Mouse (Mus musculus) kidney, adult 2 months (tissue): Measurements from ENCODE around the gene Mccc1.

Experiments
- CTCF ChIP-seq: fragments of 200-500 bp; conservative IDR thresholded peaks from 2 replicates; pipeline ENCODE4 v1.5.1; 2011; ENCODE audit warnings: low read depth, mild to moderate bottlenecking, control low read depth, low read length, moderate library complexity, mixed read lengths; ENCODE audit not compliant: insufficient read depth, insufficient read length
- POLR2A ChIP-seq: fragments of 200-500 bp; IDR thresholded peaks from one replicate; pipeline ENCODE4 v1.6.1; 2011; ENCODE audit warnings: low read depth, low read length, control low read depth

- TF ChIP-seq POLR2A (no peak), CTCF (peak; percentile 33)
Observed at GRCm38 (mm10) chr3:35962967-35963366, 37.5 kb downstream of the Mccc1 start.
